Mouse (Mus musculus): ENCODE data around the gene Ppp2r5c. TPM values are rescaled to one million over a fixed set of nuclear protein-coding genes. Genes with fewer than 3 reads are reported as not detected.
A peak's percentile ranks its signal among the peaks of the same experiment; 100 is the strongest.

The Ppp2r5c gene
- polyA plus RNA-seq, 1 experiment from 2014 or later, result 66.0 TPM

GRCm38 (mm10) chr12:110444530-110444929 lies 2.4 kb upstream of the Ppp2r5c start:
- 64% methylated on average over 5 of the region's 5 CpGs for WGBS (ENCODE audit: insufficient replicate concordance)
- ATAC-seq (ENCODE audit: insufficient read depth), result no peak
- no peak overlapping the region for H3K9ac ChIP-seq
- H3K4me2 ChIP-seq, result no peak overlapping the region
- peaks cover 29% of the 10 kb centered on the region for H3K4me1 ChIP-seq (replicated peaks)
- no peak overlapping the region for H3K27ac ChIP-seq (replicated peaks)
- H3K9me3 ChIP-seq (replicated peaks), result no peaks in the 10 kb centered on the region
- peaks cover 21% of the 10 kb centered on the region for H3K27me3 ChIP-seq
- H3K4me3 ChIP-seq (replicated peaks), result no peak overlapping the region
- H3K36me3 ChIP-seq (replicated peaks), result no peaks in the 10 kb centered on the region

GRCm38 (mm10) chr12:110445775-110446174 lies 1.1 kb upstream of the Ppp2r5c start:
- WGBS (ENCODE audit: insufficient replicate concordance), result 41% methylated on average over 7 of the region's 7 CpGs
- H3K36me3 ChIP-seq (replicated peaks), result no peaks in the 10 kb centered on the region
- no peak overlapping the region for H3K27ac ChIP-seq (replicated peaks)

GRCm38 (mm10) chr12:110447306-110447705 lies 386 bp downstream of the Ppp2r5c start:
- Histone ChIP-seq H3K27ac (replicated peaks) (peak overlapping the region; percentile 95), H3K4me2 (peak overlapping the region; percentile 98), H3K27me3 (peaks cover 21% of the 10 kb centered on the region), H3K4me1 (replicated peaks) (peaks cover 29% of the 10 kb centered on the region), H3K9me3 (replicated peaks) (no peaks in the 10 kb centered on the region), H3K4me3 (replicated peaks) (peak overlapping the region; percentile 78), H3K36me3 (replicated peaks) (no peaks in the 10 kb centered on the region), H3K9ac (peak overlapping the region; percentile 76)
- WGBS (ENCODE audit: insufficient replicate concordance), result under 1% methylated on average over 36 of the region's 39 CpGs
- ATAC-seq (ENCODE audit: insufficient read depth), result peak; percentile 53

More at GRCm38 (mm10) chr12:110445775-110446174, 1.1 kb upstream of the Ppp2r5c start:
- Histone ChIP-seq H3K27me3 (peaks cover 21% of the 10 kb centered on the region), H3K4me1 (replicated peaks) (peaks cover 29% of the 10 kb centered on the region), H3K4me2 (peak overlapping the region; percentile 98), H3K9me3 (replicated peaks) (no peaks in the 10 kb centered on the region), H3K4me3 (replicated peaks) (peak overlapping the region; percentile 78), H3K9ac (peak overlapping the region; percentile 52; the same call in 1 of the 2 replicates)
- no peak for ATAC-seq (ENCODE audit: insufficient read depth)

- no peak overlapping the region for H3K4me2 ChIP-seq
- no peak overlapping the region for H3K27ac ChIP-seq (replicated peaks)
- no peaks in the 10 kb centered on the region for H3K9me3 ChIP-seq (replicated peaks)
- no peak overlapping the region for H3K4me3 ChIP-seq (replicated peaks)
- H3K9ac ChIP-seq, result no peak overlapping the region
- peaks cover 27% of the 10 kb centered on the region for H3K4me1 ChIP-seq (replicated peaks)
- peaks cover 20% of the 10 kb centered on the region for H3K27me3 ChIP-seq
- 73% methylated on average over 10 of the region's 10 CpGs for WGBS (ENCODE audit: insufficient replicate concordance)
- no peaks in the 10 kb centered on the region for H3K36me3 ChIP-seq (replicated peaks)
- no peak for ATAC-seq (ENCODE audit: insufficient read depth)
These were observed 1.8 kb downstream of the Ppp2r5c start for GRCm38 (mm10) chr12:110448767-110449166.

GRCm38 (mm10) chr12:110454223-110454622 lies 7.3 kb downstream of the Ppp2r5c start:
- H3K27me3 ChIP-seq, result no peaks in the 10 kb centered on the region
- no peaks in the 10 kb centered on the region for H3K9me3 ChIP-seq (replicated peaks)
- H3K4me2 ChIP-seq, result no peak overlapping the region
- WGBS (ENCODE audit: insufficient replicate concordance), result 4% methylated on average over 5 of the region's 5 CpGs
- peaks cover 15% of the 10 kb centered on the region; the same call in 1 of the 2 replicates for H3K4me1 ChIP-seq (replicated peaks)
- no peak overlapping the region for H3K9ac ChIP-seq
- no peaks in the 10 kb centered on the region for H3K36me3 ChIP-seq (replicated peaks)
- peak; percentile 66 for ATAC-seq (ENCODE audit: insufficient read depth)
- H3K4me3 ChIP-seq (replicated peaks), result no peak overlapping the region
- H3K27ac ChIP-seq (replicated peaks), result no peak overlapping the region

- Histone ChIP-seq H3K27ac (replicated peaks) (no peak overlapping the region), H3K36me3 (replicated peaks) (no peaks in the 10 kb centered on the region), H3K4me2 (no peak overlapping the region), H3K27me3 (no peaks in the 10 kb centered on the region), H3K9ac (no peak overlapping the region), H3K4me1 (replicated peaks) (peaks cover 22% of the 10 kb centered on the region; the same call in 1 of the 2 replicates), H3K4me3 (replicated peaks) (no peak overlapping the region), H3K9me3 (replicated peaks) (no peaks in the 10 kb centered on the region)
- ATAC-seq (ENCODE audit: insufficient read depth), result no peak
- WGBS (ENCODE audit: insufficient replicate concordance), result 67% methylated on average over 7 of the region's 7 CpGs
These were observed 9.1 kb downstream of the Ppp2r5c start for GRCm38 (mm10) chr12:110456024-110456423.

GRCm38 (mm10) chr12:110458667-110459066 lies 11.7 kb downstream of the Ppp2r5c start:
- Histone ChIP-seq H3K9ac (no peak overlapping the region), H3K27me3 (no peaks in the 10 kb centered on the region), H3K9me3 (replicated peaks) (no peaks in the 10 kb centered on the region), H3K27ac (replicated peaks) (0 out of 2 replicates have a peak overlapping the region, but pooled peaks have one; percentile 3), H3K4me2 (no peak overlapping the region), H3K4me1 (replicated peaks) (peaks cover 22% of the 10 kb centered on the region; the same call in 1 of the 2 replicates), H3K36me3 (replicated peaks) (no peaks in the 10 kb centered on the region), H3K4me3 (replicated peaks) (no peak overlapping the region)
- 31% methylated on average over 6 of the region's 6 CpGs for WGBS (ENCODE audit: insufficient replicate concordance)
- ATAC-seq (ENCODE audit: insufficient read depth), result no peak

GRCm38 (mm10) chr12:110460418-110461300 lies 13.7 kb downstream of the Ppp2r5c start:
- ATAC-seq (ENCODE audit: insufficient read depth), result peak; percentile 38; the same call in 1 of the 2 replicates
- Histone ChIP-seq H3K27me3 (no peaks in the 10 kb centered on the region), H3K4me1 (replicated peaks) (peaks cover 16% of the 10 kb centered on the region; the same call in 1 of the 2 replicates), H3K4me2 (no peak overlapping the region), H3K4me3 (replicated peaks) (no peak overlapping the region), H3K9me3 (replicated peaks) (no peaks in the 10 kb centered on the region), H3K27ac (replicated peaks) (no peak overlapping the region), H3K9ac (no peak overlapping the region), H3K36me3 (replicated peaks) (no peaks in the 10 kb centered on the region)
- WGBS (ENCODE audit: insufficient replicate concordance), result 60% methylated on average over 18 of the region's 18 CpGs

GRCm38 (mm10) chr12:110463711-110464110 lies 16.8 kb downstream of the Ppp2r5c start:
- Histone ChIP-seq H3K4me2 (no peak overlapping the region), H3K27ac (replicated peaks) (no peak overlapping the region), H3K9ac (no peak overlapping the region), H3K9me3 (replicated peaks) (no peaks in the 10 kb centered on the region), H3K4me1 (replicated peaks) (peaks cover 7% of the 10 kb centered on the region; the same call in 1 of the 2 replicates), H3K4me3 (replicated peaks) (no peak overlapping the region), H3K36me3 (replicated peaks) (0 out of 2 replicates have a peak, but pooled peaks cover 4% of the 10 kb centered on the region), H3K27me3 (no peaks in the 10 kb centered on the region)
- ATAC-seq (ENCODE audit: insufficient read depth), result no peak
- WGBS (ENCODE audit: insufficient replicate concordance), result 54% methylated on average over 8 of the region's 8 CpGs

GRCm38 (mm10) chr12:110471426-110471825 lies 24.5 kb downstream of the Ppp2r5c start:
- no peak overlapping the region for H3K4me3 ChIP-seq (replicated peaks)
- WGBS (ENCODE audit: insufficient replicate concordance), result 79% methylated on average over 3 of the region's 3 CpGs

GRCm38 (mm10) chr12:110472247-110472646 lies 25.3 kb downstream of the Ppp2r5c start:
- 74% methylated on average over 3 of the region's 3 CpGs for WGBS (ENCODE audit: insufficient replicate concordance)
- Histone ChIP-seq H3K9ac (no peak overlapping the region), H3K4me1 (replicated peaks) (no peaks in the 10 kb centered on the region), H3K4me2 (no peak overlapping the region), H3K4me3 (replicated peaks) (no peak overlapping the region), H3K9me3 (replicated peaks) (no peaks in the 10 kb centered on the region), H3K27me3 (no peaks in the 10 kb centered on the region), H3K36me3 (replicated peaks) (no peaks in the 10 kb centered on the region), H3K27ac (replicated peaks) (no peak overlapping the region)
- ATAC-seq (ENCODE audit: insufficient read depth), result no peak

More at GRCm38 (mm10) chr12:110471426-110471825, 24.5 kb downstream of the Ppp2r5c start:
- Histone ChIP-seq H3K9ac (no peak overlapping the region), H3K27ac (replicated peaks) (no peak overlapping the region), H3K36me3 (replicated peaks) (0 out of 2 replicates have a peak, but pooled peaks cover 4% of the 10 kb centered on the region), H3K4me2 (no peak overlapping the region), H3K27me3 (no peaks in the 10 kb centered on the region), H3K9me3 (replicated peaks) (no peaks in the 10 kb centered on the region), H3K4me1 (replicated peaks) (no peaks in the 10 kb centered on the region)
- no peak for ATAC-seq (ENCODE audit: insufficient read depth)
